Mouse (Mus musculus) lung, postnatal 14 days (tissue): Measurements from ENCODE around the gene Prdx2.

Source experiments
- DNase-seq: peaks from one replicate; pipeline ENCODE4 v3.0.0; 2021

Prdx2 gene

GRCm38 (mm10) chr8:84969241-84970134 lies at the start of gene Prdx2, which contains the start of the genes Gm49661 and Rnaseh2a:
Gene Prdx2, plus strand, starts transcription at chr8:84969587.
Gene Gm49661, minus strand, starts transcription at chr8:84969433.
Gene Rnaseh2a, minus strand, starts transcription at chr8:84969767.
- DNase-seq = peak; percentile 74

DNA sequence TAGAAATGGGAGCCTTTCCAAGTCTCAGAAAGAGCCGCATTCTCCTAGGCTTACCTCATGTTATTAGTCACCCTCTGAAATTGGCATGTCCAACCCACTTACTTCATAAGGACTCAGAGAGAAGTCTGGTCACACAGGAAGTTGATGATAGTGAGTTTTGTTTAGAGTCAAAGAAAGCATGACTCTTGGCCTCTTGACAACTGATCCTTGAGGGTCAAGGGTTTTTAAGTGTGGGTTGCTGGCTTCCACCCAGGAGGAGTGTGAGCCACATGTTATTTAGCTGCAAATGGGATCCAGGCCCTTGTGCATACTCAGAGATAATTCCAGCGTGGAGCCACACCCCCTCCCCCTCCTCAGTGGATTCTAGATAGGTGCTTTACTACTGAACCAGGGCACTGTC lies 47.8 kb upstream of the Prdx2 start:
- peak; percentile 67 for DNase-seq

DNA sequence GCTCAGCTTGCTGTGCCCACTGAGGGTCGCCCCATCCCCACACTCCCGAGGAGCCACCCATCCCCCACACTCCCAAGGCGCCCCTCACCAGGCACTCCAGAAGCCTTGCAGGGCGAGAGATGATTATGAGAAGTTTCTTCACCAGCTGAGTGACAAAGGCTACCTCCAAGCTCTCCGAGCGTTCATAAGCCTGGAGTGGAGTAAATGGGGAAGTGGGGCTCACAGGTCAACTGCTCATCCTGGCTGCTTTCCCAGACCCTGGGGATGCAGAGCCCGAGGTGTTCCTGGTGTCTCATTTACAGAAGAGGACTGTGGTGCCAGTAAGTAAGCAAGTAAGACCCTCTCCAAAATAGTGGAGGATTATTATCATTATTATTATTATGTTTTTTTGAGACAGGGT lies 43.8 kb upstream of the Prdx2 start:
- no peak for DNase-seq

GRCm38 (mm10) chr8:84927513-84927912 lies 41.9 kb upstream of the Prdx2 start:
- no peak for DNase-seq

DNA sequence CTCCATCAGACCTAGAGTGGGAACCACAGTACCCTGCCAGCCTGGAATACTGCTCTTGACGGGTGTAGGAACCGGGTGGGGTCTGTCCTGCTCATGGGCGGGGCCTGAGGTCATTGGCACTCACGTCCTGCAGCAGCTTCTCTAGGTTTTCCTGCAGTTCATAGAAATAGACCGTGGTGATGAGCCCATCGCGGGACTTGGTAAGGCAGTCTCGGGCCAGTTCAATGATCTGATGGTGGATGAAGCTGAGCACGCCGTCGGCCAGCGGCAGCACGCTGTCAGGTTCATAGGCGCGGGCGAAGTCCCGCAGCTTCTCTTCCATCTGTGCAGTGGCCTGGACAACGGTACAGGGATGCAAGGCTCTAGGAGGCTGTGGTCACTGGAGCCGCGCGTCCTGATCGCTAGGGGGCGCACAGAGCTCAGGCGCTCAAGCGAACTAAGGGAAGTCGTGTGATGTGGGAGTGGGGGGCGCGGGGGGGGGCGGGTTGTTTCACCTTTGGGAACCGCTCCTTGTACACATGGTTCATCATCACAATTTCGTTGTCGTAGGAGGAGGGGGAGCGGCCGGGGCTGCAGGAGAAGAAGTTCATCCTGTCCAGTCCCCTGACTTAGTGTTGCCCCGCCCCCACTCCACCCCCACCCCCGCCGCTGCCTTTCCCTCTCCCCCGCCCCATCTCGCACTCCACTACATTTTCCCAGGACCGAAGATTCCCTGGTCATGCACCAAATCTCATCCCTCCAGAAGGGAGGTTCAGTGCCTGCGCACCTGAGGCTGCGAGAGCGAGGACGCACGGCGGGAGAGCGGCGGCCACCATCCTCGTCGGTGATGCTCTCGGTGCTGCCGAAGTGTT lies 40.7 kb upstream of the Prdx2 start:
- DNase-seq = peak; percentile 75

DNA sequence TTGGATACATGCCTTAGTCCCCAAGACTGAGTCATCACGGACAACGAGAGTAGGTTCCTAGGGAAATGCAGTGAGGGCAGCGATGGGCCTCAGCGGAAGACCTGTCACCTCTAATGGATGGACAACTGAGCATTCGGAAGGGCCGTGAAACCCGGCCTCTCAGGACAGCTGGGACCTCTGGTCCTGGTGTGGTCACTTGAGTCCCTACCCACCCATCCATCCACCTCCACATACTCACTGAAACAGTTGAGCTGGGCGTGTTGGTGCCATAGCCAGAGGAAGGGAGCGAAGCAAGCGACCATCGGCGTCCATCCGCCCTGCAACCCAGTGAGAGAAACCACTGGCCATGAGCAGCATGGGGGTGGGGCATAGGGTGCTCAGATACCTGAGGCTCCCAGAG lies 38.8 kb upstream of the Prdx2 start:
- DNase-seq = no peak

DNA sequence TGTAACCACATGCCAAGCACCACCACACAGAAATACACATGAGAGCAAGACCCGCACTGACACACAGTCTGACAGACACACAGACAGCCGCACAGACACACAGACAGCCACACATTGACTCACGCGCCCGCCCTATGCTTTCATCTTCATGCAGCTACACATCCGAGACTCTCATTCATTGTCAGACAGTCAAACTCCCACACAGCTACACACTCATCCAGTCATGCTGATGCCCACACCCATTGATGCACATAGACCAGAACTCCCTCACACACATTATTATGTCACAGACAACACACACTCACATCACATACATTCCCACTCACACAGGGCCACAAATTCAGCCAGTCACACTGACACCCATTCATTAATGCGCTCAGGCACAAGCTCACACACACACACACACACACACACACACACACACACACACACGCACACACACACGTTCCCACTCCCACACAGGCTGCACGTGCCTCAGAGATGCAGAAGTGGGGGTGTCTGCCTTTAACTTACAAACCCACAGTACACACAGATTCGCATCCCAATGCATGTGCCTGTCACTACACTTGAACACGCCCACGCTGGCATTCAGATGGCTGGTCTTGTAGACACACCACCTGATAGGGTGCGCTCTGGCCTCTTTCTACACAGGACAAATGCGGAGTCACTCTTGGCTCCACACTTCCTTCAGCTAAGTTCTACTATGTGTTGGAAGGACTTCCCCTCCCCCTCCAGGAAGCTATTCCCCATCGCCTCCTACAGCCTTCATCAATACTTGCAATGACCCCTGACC lies 35.4 kb upstream of the Prdx2 start:
- DNase-seq = no peak

- DNase-seq = no peak
Measured at GRCm38 (mm10) chr8:84934860-84935259, 34.5 kb upstream of the Prdx2 start.

DNA sequence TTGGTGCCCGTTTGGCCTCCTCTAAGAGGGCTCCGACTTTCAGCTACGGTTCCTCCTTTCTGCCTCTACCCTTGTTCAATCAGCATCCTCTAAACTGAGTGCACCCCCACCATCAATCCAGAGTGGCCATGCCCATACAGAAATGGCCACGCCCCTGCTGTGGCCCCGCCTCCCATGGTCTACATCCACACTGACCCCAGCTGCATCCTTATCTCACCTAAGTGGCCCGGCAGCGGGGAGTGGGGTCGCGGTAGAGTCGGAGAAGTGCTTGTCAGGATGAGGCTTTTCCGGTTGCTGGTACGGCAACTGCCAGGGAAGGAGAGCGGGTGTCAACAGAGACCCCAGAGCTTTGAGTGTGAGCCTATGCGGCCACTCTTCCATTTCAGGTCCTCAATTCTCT lies 33.9 kb upstream of the Prdx2 start:
- DNase-seq = no peak

DNA sequence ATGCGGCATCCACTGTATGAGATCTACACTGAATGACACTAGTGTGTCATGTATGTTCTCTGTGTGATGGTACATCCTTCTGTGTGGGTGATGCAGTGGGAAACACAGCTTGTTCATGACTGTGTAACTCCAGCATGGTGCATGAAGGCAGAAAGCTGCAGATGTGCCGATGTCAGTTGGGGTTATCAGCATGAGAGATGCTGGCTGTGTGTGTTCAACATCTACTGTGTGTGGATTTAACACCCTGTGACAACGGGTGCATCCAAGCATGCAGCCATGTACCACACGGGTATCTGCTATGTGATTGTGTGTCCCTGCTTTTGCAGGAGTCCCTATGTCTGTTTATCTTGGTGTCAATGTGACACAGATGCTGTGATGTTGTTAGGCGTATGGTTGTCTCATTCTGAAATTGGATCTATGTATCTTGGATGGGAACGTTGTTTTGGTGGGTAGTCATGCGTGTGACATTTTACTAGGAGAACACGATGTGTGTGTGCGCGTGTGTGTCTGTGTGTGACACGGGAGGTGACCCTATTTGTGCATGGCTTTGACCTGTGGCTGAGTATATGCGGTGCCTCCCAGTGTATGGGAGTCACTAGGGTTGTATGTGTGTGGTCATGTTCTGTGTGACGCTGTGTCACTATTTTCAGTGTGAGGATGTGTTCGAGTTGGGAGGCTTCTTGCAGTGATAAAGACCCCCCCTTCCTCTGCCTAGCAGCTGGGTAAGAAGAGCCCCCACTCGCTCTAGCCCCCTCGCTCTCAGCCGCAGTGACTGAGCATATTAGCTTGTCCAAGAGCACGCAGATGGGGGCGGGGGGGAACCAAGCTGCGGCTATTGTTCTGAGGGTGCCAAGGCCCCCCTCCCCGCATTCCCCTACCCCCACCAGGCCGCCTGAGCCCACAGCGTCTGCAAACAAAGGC lies 33.1 kb upstream of the Prdx2 start:
- no peak for DNase-seq

DNA sequence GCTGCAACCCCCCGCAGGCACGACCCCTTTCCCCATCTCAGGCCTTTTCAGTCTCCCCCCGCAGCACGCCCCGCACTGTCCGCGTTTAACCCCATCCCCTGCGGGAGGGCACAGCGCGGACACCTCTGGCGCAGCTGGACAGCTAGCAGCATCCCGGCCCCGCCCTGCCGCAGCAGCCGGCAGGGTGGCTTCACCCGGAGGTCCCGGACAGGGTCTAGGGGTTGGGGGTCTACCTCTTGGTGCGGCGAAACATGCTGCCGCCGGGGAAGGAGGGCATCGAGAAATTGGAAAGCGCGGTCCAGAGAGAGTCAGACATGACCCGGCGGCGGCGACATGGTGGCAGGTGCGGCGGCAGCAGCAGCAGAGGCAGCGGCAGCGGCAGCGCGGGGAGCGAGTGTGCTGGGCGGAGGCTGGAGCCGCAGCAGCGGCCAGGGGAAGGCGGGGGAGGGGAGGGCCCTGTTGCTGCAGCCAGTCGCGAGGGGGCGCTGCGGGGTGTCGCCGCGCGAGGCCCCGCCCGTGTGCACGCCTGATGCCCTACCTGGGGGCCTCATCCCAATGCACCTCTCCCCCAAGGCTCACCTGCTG lies 32.3 kb upstream of the Prdx2 start, which contains the start of gene Mast1:
Gene Mast1 (minus strand): TSS at position 398 of the 585 bp plus-strand sequence.
- DNase-seq = peak; percentile 66

GRCm38 (mm10) chr8:84937620-84938485 lies 31.5 kb upstream of the Prdx2 start:
- DNase-seq = no peak

DNA sequence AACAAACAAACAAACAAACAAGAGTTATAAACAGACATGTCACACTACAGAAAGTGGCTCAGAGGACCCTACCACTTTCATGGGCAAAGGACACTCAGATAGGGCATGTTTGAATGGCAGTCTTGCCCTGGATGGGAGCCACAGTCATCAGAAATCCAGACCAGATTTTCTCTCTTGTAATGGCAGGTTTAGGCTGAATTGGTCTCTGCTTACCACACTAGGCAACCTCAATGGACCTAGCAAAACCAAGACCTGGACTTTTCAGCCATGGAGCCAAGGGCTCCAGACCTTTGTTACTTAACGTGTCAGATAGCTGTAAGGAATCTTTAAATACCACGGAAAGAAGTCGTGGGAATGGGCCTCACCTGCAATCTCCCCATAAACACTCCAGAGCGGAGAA lies 25.7 kb upstream of the Prdx2 start:
- no peak for DNase-seq

- DNase-seq = no peak
Measured at GRCm38 (mm10) chr8:84944478-84945160, 24.8 kb upstream of the Prdx2 start.

DNA sequence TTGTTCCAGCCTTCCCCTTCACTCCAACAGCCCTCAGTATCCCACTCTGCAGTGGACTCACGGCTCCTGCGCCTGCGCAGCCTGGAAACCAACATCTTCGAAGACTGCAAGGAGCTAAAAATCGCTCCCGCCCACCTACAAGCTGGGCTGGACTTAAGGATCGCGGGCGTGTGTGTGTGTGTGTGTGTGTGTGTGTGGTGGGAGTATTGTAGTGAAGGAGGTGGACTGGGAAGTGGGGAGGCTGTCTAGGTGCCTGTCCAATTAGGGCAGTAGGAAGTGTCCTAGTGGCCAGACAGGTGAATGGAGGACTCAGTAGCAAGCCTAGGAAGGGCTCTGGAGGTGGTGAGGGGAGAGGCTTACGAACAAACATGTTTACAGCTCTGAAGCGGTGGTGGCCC lies 24.2 kb upstream of the Prdx2 start:
- no peak for DNase-seq

GRCm38 (mm10) chr8:84945633-84946527 lies 23.5 kb upstream of the Prdx2 start:
- DNase-seq = no peak

- no peak for DNase-seq
Measured at GRCm38 (mm10) chr8:84946528-84947240, 22.7 kb upstream of the Prdx2 start, which contains the start of gene Rtbdn. Gene Rtbdn, plus strand, starts transcription at chr8:84946991.

GRCm38 (mm10) chr8:84947241-84947545 lies 22.2 kb upstream of the Prdx2 start:
- DNase-seq = peak; percentile 65
